Mouse (Mus musculus): Measurements from ENCODE around the gene Gm21244. TPM values are rescaled to one million over a fixed set of nuclear protein-coding genes. Genes with fewer than 3 reads are reported as not detected.
"Not testable (repeated sequence)": the region's sequence is repeated elsewhere in the genome, so short reads cannot be mapped to it uniquely, and the experiment has no call there.

Gene Gm21244
- not detected in 2 replicates for polyA plus RNA-seq (2014; fragmentation: Nextera tagmentation; extraction: Ambion mirVana)

DNA sequence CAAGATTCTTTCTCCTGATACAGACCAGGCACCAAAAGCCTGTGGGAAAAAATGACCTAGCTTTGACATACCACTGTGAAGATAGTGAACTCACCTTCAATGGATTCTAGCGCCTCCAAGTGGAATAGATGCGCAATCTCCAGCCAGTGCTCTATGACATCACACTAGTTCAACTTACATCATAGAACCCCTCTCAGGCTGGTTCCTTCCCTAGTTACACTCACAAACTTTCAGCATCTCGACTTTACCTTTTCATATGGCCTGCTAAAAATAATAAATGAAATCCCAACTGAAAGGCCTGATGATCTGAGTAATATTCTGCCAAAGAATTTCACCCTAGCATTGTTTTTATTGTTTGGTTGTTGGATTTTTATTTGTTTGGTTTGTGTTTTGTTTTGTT is at the start of gene Gm21244:
Gene Gm21244 (minus strand): TSS at position 101 of the 400 bp plus-strand sequence.
- DNase-seq (ENCODE audit: low spot score); ATAC-seq (replicated peaks; ENCODE audit: low FRiP score); H3K4me1 ChIP-seq (replicated peaks; ENCODE audit: control insufficient read depth, insufficient read depth, low read length); H3K4me3 ChIP-seq (ENCODE audit: low read depth, low read length); H3K9me3 ChIP-seq (ENCODE audit: control insufficient read depth, low read length); H3K27ac ChIP-seq (ENCODE audit: low read depth, low read length); H3K27me3 ChIP-seq (replicated peaks; ENCODE audit: control insufficient read depth, insufficient read depth, low read length); H3K36me3 ChIP-seq (ENCODE audit: control insufficient read depth, insufficient read depth, low read length); H3K4me2 ChIP-seq; H3K9ac ChIP-seq (ENCODE audit: low read depth, low read length): not testable (repeated sequence)
- no CpG with 5 or more reads among the region's 3 CpGs for WGBS

Other genes with a start within 250 kb of the Gm21244 start
- gene Gm28998, start 84.5 kb upstream of the Gm21244 start, polyA plus RNA-seq (2014; fragmentation: Nextera tagmentation; extraction: Ambion mirVana) = not detected in 2 replicates
- gene Gm21788, start 235.7 kb upstream of the Gm21244 start, polyA plus RNA-seq (2014; fragmentation: Nextera tagmentation; extraction: Ambion mirVana) = not detected in 2 replicates